Mouse (Mus musculus): ENCODE data around the gene Plcb3. TPM values are rescaled to one million over a fixed set of nuclear protein-coding genes. Genes with fewer than 3 reads are reported as not detected.

Gene Plcb3
- 10 to 100 TPM; 13.3 to 14.4 TPM for total RNA-seq (2021)
- long read RNA-seq, full-length matches to known transcripts, result 33 of 47 reads
- long read RNA-seq, partial matches to known transcripts, result 4 of 47 reads
- long read RNA-seq, other reads (novel, unspliced or antisense), result 10 of 47 reads

GRCm38 (mm10) chr19:6975537-6976521 is at the start of gene Plcb3:
TSS of gene Plcb3 (minus strand) at chr19:6976470.
- peak in 1 of 2 experiments; percentile 63 for DNase-seq (ENCODE audit: low spot score in 2 of 2)

DNA sequence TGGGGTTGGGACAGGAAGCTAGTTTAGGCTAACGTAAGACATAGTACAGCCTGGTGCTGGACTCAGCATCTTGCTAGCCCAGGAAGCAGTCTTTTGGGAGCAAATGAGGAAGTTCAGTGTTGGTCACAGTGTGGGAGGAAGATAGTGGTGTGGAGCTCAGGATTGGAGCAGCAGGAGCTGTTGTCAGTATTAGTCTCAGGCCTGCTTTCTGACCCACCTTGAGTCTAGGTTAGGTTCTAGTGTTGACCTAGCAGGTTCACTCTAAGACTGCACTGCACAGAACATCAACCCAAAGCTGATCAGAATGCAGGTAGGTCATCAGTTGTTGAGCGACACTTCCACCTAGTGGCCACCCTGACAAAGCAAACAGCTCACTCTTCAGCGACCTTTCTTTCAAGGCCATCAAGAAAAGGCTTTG is 44.0 kb upstream of the Plcb3 start:
- DNase-seq (ENCODE audit: low spot score in 2 of 2), result no peak

GRCm38 (mm10) chr19:7019191-7019590 is 42.9 kb upstream of the Plcb3 start, which contains the start of gene Fermt3:
TSS of gene Fermt3 (minus strand) at chr19:7019469.
- no peak for DNase-seq (ENCODE audit: low spot score in 2 of 2)

GRCm38 (mm10) chr19:7018546-7018945 is 42.3 kb upstream of the Plcb3 start:
- no peak for DNase-seq (ENCODE audit: low spot score in 2 of 2)

DNA sequence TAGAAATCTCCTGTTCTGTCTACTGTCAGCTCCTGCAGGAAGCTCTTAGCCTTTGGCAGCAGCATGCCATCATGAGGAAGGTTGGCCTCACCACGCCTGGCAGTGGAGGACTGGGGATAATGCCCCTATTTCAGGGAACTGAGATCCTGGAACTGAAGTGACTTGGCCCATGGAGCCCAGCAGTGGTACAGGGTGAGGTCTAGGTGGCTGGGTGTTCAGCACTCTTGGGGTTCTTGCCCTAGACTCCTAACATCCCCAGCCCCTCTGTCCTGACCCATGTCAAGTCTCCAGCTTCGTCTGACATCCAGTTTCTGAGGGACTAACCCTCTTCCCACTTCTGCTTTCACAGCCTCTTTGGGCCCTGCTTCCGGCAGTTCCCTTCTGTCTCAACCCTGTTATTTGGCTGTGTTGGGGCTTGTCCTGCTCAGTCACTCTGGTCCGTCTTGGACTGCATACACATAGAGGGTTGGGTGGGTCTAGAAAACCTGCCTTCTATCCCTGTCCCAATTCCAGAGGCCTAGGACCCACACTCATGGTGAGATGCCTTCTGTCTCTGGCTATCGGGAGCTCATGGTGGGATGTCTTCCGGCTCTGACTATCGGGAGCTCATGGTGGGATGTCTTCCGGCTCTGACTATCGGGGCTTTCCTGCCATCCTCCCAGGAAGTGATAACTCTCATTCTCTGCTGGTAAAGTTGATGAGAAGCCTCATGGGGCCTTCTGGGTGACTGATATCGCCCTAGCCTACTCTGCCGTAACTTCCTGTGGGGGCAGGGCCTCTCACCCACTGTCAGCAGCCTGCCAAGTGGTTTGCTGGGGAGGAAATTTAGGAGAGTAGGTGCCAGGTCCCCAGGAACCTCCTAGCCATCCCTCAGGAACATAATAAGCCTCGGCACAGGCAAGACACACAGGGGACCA is 41.5 kb upstream of the Plcb3 start:
- no peak for DNase-seq (ENCODE audit: low spot score in 2 of 2)

DNA sequence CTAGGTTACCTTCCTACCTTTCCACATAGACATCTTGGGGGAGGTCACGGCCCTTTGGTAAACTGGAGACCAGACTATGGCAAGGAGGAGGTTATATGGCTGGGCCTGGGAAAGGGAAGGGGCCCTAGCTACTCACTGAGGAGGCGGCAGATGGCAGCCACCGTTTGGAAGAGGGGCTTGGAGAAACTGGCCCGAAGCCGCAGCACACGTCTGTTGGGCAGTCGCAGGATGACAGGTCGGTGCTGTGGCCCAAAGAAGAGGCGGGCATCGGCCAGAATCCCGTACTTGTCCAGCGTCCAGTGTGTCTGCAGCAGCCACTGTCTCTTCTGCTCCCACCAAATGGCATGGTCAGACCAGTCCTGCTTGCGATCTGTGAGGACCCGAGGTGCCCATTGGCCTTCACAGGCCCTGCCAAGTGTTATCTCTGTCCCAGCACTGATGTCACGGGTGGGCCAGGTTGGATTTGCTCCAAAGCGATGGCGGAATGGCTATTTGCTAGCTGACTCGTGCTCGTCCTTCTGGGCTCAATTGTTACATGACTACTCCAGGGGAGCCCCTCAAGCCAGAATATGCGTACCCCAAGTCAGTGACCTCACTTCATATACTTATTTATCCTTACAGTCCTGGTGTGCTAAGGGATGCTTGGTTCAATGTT is 38.3 kb upstream of the Plcb3 start:
- DNase-seq (ENCODE audit: low spot score in 2 of 2), result no peak

DNA sequence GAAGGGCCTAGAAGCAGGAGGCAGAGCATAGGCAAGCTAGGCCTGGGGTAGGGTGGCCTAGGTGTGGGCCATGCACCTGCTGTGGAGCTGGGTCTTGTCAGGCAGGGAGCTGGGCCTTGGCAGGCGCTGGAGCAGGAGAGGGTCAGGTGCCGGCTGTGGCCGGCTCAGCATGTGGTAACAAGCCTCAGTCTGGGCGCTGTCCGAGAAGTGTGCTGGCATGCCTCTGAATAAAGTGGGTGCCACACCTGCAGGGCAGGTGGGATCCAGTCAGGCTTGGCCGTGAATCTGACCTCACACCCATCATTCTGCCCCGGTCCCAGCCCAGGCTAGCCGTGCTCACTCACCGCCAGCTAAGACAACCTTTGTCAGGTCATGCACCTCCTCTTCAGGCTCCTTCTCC is 37.7 kb upstream of the Plcb3 start:
- no peak for DNase-seq (ENCODE audit: low spot score in 2 of 2)

GRCm38 (mm10) chr19:7012426-7012825 is 36.2 kb upstream of the Plcb3 start:
- no peak for DNase-seq (ENCODE audit: low spot score in 2 of 2)

- DNase-seq (ENCODE audit: low spot score in 2 of 2), result no peak
Measured at GRCm38 (mm10) chr19:7006892-7007593, 30.8 kb upstream of the Plcb3 start.

DNA sequence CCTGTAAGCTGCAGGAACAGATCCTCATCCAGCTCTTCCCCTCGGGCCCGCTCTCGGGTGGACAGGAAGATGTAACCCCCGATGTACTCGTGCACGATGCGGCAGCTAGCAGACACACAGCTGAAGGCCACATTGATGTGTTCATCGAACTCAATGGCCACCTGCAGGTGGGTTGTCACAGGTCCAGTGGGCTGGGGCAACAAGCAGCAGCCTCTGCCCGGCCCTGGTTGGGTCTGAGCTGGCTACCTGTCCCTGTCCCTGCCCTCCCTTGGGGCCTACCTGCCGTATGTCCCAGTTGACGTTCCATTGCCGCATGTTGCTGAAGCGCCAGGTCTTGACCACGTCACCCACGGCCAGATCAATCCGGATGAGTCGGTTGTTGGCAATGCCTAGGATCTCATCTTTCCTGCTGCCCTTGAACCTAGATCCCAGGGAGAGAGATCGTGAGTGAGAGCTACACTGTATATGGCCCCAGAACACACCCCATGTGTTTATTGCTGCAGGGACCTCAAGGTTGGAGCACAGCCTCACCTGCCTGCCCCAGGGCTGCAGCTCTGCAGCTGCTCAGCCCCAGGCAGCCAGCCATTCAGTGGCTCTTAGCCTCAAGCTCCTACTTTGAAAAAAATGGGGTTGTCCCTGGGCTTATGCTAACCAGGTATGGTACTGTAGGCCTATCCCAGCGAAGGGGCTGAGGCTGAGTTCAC is 23.2 kb upstream of the Plcb3 start:
- no peak for DNase-seq (ENCODE audit: low spot score in 2 of 2)

GRCm38 (mm10) chr19:6997721-6998290 is 21.5 kb upstream of the Plcb3 start:
- no peak for DNase-seq (ENCODE audit: low spot score in 2 of 2)

DNA sequence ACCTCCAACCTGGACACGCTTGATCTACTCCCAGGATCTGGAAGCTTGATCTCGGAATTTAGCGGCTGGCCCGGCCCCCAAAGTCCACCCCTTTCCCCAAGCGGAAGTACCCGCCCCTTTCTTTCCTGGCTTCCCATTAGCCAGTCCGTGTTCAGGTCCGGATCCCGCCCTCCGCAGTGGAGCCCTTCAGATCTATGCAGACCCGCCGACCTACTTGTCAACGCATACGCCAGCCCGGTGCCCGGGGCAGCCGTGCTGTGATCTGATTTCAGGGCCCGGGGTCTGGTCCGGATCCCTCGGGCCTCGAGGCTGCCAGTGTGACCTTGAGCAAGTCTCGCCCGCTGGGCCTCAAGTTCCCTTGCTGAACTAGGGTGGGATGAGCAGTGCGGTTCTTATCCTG is 19.7 kb upstream of the Plcb3 start, which contains the start of the genes Nudt22 and Trpt1:
Gene Nudt22, minus strand, starts transcription at position 112 of the 400 bp plus-strand sequence.
Gene Trpt1, plus strand, starts transcription at position 126 of the 400 bp plus-strand sequence.
- peak; percentile 82 to 88 for DNase-seq (ENCODE audit: low spot score in 2 of 2)

DNA sequence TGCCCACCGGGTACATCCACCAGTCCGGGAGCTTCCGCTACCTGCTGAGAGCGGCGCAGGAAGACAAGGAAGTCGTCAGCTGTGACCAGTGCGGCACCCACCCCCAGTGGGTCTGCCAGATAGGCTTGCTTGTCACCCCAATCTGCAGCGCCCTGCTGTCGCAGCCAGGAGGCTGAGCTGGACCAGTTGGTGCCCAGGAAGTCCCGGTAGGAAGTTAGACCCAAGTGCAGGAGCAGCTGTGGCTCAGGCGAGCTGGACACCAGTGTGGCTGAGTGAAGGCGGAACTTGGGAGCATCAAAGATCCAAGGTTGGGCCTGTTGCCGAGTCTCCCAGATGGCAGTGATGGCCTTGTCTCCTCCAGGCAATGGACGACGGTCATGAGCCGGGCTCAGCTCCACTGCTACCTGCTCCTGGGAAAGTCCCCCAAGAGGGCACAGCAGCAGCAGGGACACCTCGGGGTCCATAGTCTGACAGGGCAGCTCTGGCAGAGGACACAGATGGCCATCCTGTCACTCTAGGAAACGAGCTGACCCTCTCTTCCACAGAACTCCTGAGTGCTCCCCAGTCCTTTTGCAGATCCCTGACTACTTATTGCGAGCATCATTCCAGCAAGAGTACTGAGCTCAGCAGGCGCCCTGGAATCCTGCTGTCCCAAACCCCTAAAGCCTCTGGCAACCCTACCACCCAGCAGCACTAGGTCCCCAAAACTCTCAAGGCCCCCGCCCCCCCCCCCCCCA is 19.2 kb upstream of the Plcb3 start:
- DNase-seq (ENCODE audit: low spot score in 2 of 2), result no peak

DNA sequence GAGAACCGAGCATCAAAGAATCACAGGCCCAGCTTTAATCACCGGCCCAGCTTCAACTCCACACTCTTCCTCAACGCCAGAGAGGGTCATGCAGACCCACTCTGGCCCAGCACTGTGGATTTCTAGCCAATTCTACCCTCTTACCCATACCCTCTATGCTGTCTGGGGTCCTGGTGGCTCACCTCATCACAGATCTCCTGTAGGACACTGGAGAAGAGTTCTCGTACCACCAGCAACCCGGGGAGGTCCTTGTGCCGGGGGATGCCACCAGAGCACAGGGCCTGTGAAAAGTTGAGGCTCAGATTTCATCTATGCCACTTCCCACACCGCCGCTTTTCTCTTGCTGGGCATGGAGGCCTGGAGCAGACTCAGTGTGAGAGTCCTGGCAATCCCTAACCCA is 18.2 kb upstream of the Plcb3 start:
- no peak for DNase-seq (ENCODE audit: low spot score in 2 of 2)

- no peak for DNase-seq (ENCODE audit: low spot score in 2 of 2)
Measured at GRCm38 (mm10) chr19:6994002-6994401, 17.7 kb upstream of the Plcb3 start.

GRCm38 (mm10) chr19:6993011-6993770 is 16.9 kb upstream of the Plcb3 start:
- no peak for DNase-seq (ENCODE audit: low spot score in 2 of 2)

GRCm38 (mm10) chr19:6992011-6992858 is 16.0 kb upstream of the Plcb3 start, which contains the start of gene Dnajc4:
TSS of gene Dnajc4 (minus strand) at chr19:6992572.
- peak; percentile 94 to 97 for DNase-seq (ENCODE audit: low spot score in 2 of 2)

All from layer of hippocampus, adult 18-20 months (tissue).